Mouse (Mus musculus) regulatory T cell (primary cell): ENCODE data around the gene Trpm7.

Experiments used
- in situ Hi-C: fragments of 300-600 bp; cut with MboI, MseI; formaldehyde crosslinking; loops from one replicate; pipeline ENCODE4 v1.15.1; 2025; ENCODE audit warnings: high pct_unique_total_duplicates

Gene Trpm7

GRCm38 (mm10) chr2:126743389-126743788, 132.6 kb downstream of the Trpm7 start:
- in situ Hi-C loops = no loop called here
